Mouse (Mus musculus): ENCODE data around the gene Sdhaf1. TPM values are rescaled to one million over a fixed set of nuclear protein-coding genes. Genes with fewer than 3 reads are reported as not detected.
A peak's percentile ranks its signal among the peaks of the same experiment; 100 is the strongest.

The Sdhaf1 gene
- 6.1 and 6.5 TPM in 2 replicates for polyA plus RNA-seq (2012; rRNA removed)

GRCm38 (mm10) chr7:30323795-30324194, at the start of gene Sdhaf1:
TSS of gene Sdhaf1 (minus strand) at chr7:30323895.
- Histone ChIP-seq H3K4me1 (ENCODE audit: control insufficient read depth, insufficient read depth, low read length) (peaks cover 7% of the 10 kb centered on the region), H3K36me3 (ENCODE audit: control insufficient read depth, insufficient read depth, low read length) (no peaks in the 10 kb centered on the region), H3K27ac (ENCODE audit: control insufficient read depth, insufficient read depth, low read depth, low read length) (peak within 1 kb of the TSS; percentile 59; the same call in 1 of the 2 replicates), H3K4me3 (ENCODE audit: control insufficient read depth, low read depth, low read length) (peak within 1 kb of the TSS; percentile 80), H3K27me3 (ENCODE audit: control insufficient read depth, insufficient read depth, low read length) (no peaks in the 10 kb centered on the region)
- TF ChIP-seq CTCF (IDR thresholded peaks at IDR 0.05; ENCODE audit: control insufficient read depth, insufficient read depth, insufficient replicate concordance, low read depth, low read length) (no peak), POLR2A (IDR thresholded peaks at IDR 0.05; ENCODE audit: control insufficient read depth, low read depth, low read length) (no peak)

DNA sequence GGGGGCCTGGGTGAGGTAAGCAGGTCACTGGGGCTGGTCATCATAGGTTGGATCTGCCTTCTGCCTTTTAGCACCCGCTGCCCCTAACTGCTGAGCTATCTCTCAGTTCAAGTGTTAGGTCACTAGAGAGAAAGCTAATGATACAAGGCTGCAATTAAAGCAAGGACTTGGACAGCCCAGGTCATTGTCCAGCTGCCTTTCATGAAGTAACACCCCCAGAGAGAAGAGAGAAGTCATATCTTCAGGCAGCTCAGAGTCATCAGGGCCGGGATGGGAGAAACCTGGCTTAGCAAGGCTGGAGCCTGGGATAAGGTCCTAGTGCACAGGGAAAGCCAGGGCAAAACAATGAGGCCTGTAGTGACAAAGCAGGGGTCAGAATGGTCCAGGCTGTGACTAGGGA, 43.8 kb upstream of the Sdhaf1 start:
- TF ChIP-seq POLR2A (IDR thresholded peaks at IDR 0.05; ENCODE audit: control insufficient read depth, low read depth, low read length) (no peak), CTCF (IDR thresholded peaks at IDR 0.05; ENCODE audit: control insufficient read depth, insufficient read depth, insufficient replicate concordance, low read depth, low read length) (no peak)
- Histone ChIP-seq H3K27ac (ENCODE audit: control insufficient read depth, insufficient read depth, low read depth, low read length) (no peak overlapping the region), H3K4me1 (ENCODE audit: control insufficient read depth, insufficient read depth, low read length) (peaks cover 4% of the 10 kb centered on the region; the same call in 1 of the 2 replicates), H3K36me3 (ENCODE audit: control insufficient read depth, insufficient read depth, low read length) (no peaks in the 10 kb centered on the region), H3K4me3 (ENCODE audit: control insufficient read depth, low read depth, low read length) (no peak overlapping the region), H3K27me3 (ENCODE audit: control insufficient read depth, insufficient read depth, low read length) (no peaks in the 10 kb centered on the region; the same call in none of the 2 replicates)

DNA sequence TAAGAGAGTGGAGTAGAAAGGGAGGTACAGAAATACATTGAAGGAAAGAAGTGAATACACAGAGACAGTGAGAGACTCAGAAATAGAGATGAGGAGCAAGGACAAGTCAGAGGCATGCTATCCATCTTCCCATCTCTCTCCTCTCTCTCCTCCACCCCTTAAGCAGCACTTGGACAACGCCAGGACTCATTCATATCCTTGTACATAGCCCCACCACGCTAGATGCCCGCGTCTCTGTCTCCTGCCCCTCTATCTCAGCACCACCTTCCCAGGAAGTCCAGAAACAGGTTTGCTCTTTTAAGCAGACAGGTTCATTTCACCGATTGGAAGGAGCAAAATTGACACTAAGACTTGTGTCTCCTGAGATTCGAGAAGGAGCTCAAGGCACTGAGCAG, 39.6 kb upstream of the Sdhaf1 start:
- Histone ChIP-seq H3K4me1 (ENCODE audit: control insufficient read depth, insufficient read depth, low read length) (peaks cover 15% of the 10 kb centered on the region), H3K36me3 (ENCODE audit: control insufficient read depth, insufficient read depth, low read length) (no peaks in the 10 kb centered on the region), H3K27ac (ENCODE audit: control insufficient read depth, insufficient read depth, low read depth, low read length) (no peak overlapping the region), H3K4me3 (ENCODE audit: control insufficient read depth, low read depth, low read length) (no peak overlapping the region), H3K27me3 (ENCODE audit: control insufficient read depth, insufficient read depth, low read length) (peaks cover 2% of the 10 kb centered on the region)
- TF ChIP-seq POLR2A (IDR thresholded peaks at IDR 0.05; ENCODE audit: control insufficient read depth, low read depth, low read length) (no peak), CTCF (IDR thresholded peaks at IDR 0.05; ENCODE audit: control insufficient read depth, insufficient read depth, insufficient replicate concordance, low read depth, low read length) (no peak)

GRCm38 (mm10) chr7:30362652-30363343, 39.1 kb upstream of the Sdhaf1 start, which contains the start of gene Lrfn3:
TSS of gene Lrfn3 (minus strand) at chr7:30362772.
- peak within 1 kb of the TSS; percentile 37 for H3K4me3 ChIP-seq (ENCODE audit: control insufficient read depth, low read depth, low read length)
- peaks cover 2% of the 10 kb centered on the region for H3K27me3 ChIP-seq (ENCODE audit: control insufficient read depth, insufficient read depth, low read length)
- H3K36me3 ChIP-seq (ENCODE audit: control insufficient read depth, insufficient read depth, low read length) = no peaks in the 10 kb centered on the region
- no peak within 1 kb of the TSS for H3K27ac ChIP-seq (ENCODE audit: control insufficient read depth, insufficient read depth, low read depth, low read length)
- peaks cover 15% of the 10 kb centered on the region for H3K4me1 ChIP-seq (ENCODE audit: control insufficient read depth, insufficient read depth, low read length)
- TF ChIP-seq CTCF (IDR thresholded peaks at IDR 0.05; ENCODE audit: control insufficient read depth, insufficient read depth, insufficient replicate concordance, low read depth, low read length) = no peak
- TF ChIP-seq POLR2A (IDR thresholded peaks at IDR 0.05; ENCODE audit: control insufficient read depth, low read depth, low read length) = no peak

DNA sequence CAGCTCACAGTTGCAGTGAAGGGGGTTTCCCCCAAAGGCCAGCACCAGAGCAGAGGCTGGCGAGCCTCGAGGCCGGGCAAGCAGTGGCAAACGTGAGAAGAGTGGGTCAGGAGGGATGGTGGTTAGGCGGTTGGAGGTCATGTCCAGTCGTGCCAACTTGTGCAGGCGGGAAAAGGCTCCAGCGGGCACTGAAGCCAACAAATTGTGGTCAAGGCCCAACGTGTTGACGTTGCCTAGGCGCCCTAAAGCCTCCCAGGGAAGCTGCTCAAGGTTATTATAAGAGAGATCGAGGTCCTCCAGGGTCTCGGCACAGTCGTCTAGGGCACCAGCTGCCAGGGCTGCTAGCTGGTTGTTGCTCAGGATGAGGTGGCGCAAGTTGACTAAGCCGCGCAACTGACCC, 36.3 kb upstream of the Sdhaf1 start:
- no peak overlapping the region for H3K4me3 ChIP-seq (ENCODE audit: control insufficient read depth, low read depth, low read length)
- no peaks in the 10 kb centered on the region for H3K36me3 ChIP-seq (ENCODE audit: control insufficient read depth, insufficient read depth, low read length)
- no peak for TF ChIP-seq CTCF (IDR thresholded peaks at IDR 0.05; ENCODE audit: control insufficient read depth, insufficient read depth, insufficient replicate concordance, low read depth, low read length)
- no peak for TF ChIP-seq POLR2A (IDR thresholded peaks at IDR 0.05; ENCODE audit: control insufficient read depth, low read depth, low read length)

GRCm38 (mm10) chr7:30359276-30359865, 35.7 kb upstream of the Sdhaf1 start:
- no peaks in the 10 kb centered on the region for H3K36me3 ChIP-seq (ENCODE audit: control insufficient read depth, insufficient read depth, low read length)
- H3K27ac ChIP-seq (ENCODE audit: control insufficient read depth, insufficient read depth, low read depth, low read length) = no peak overlapping the region
- H3K27me3 ChIP-seq (ENCODE audit: control insufficient read depth, insufficient read depth, low read length) = peaks cover 2% of the 10 kb centered on the region
- H3K4me3 ChIP-seq (ENCODE audit: control insufficient read depth, low read depth, low read length) = no peak overlapping the region
- peaks cover 18% of the 10 kb centered on the region for H3K4me1 ChIP-seq (ENCODE audit: control insufficient read depth, insufficient read depth, low read length)
- TF ChIP-seq CTCF (IDR thresholded peaks at IDR 0.05; ENCODE audit: control insufficient read depth, insufficient read depth, insufficient replicate concordance, low read depth, low read length) (no peak), POLR2A (IDR thresholded peaks at IDR 0.05; ENCODE audit: control insufficient read depth, low read depth, low read length) (no peak)

More for the DNA sequence above, 36.3 kb upstream of the Sdhaf1 start:
- peaks cover 2% of the 10 kb centered on the region for H3K27me3 ChIP-seq (ENCODE audit: control insufficient read depth, insufficient read depth, low read length)
- no peak overlapping the region for H3K27ac ChIP-seq (ENCODE audit: control insufficient read depth, insufficient read depth, low read depth, low read length)
- H3K4me1 ChIP-seq (ENCODE audit: control insufficient read depth, insufficient read depth, low read length) = peaks cover 18% of the 10 kb centered on the region

DNA sequence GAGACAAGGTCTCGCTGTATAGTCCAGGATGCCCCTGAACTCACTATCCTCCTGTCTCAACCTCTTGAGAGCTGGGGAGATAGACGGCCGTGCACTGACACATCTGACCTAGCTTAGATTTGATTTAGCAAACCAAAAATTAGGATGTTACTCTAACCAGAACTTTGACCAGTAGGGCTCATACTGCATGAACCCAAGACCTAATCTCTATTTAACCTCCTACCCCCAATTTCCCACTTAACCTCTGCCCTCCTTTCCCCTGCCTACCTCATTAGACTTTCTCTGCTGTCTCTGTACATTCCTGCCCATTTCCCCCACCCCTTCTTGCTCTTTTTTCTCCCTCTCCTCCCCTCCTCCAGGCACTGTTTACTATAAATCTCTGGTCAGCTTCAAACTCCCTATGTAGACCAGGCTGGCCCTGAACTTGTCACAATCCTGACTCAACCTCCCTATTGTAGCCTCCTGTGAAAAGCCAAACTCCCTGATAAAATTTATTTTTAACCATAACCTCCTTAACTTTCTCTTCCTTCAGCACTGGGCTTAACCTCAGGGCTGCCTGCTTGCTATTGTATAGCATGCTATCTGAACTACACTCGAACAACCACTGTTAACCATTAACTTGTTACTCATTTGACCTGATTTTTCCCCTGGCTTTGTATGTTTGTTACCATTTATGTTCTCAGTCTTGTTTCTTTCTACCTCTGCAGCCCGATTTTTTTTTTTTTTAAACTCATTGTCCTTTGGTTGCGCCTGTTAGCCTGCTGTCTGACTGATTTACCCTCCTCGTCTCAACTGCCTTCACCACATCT, 34.9 kb upstream of the Sdhaf1 start:
- Histone ChIP-seq H3K36me3 (ENCODE audit: control insufficient read depth, insufficient read depth, low read length) (no peaks in the 10 kb centered on the region), H3K27ac (ENCODE audit: control insufficient read depth, insufficient read depth, low read depth, low read length) (no peak overlapping the region)
- no peak for TF ChIP-seq CTCF (IDR thresholded peaks at IDR 0.05; ENCODE audit: control insufficient read depth, insufficient read depth, insufficient replicate concordance, low read depth, low read length)
- no peak for TF ChIP-seq POLR2A (IDR thresholded peaks at IDR 0.05; ENCODE audit: control insufficient read depth, low read depth, low read length)

More for the DNA sequence above, 34.9 kb upstream of the Sdhaf1 start:
- H3K27me3 ChIP-seq (ENCODE audit: control insufficient read depth, insufficient read depth, low read length) = peaks cover 2% of the 10 kb centered on the region
- H3K4me1 ChIP-seq (ENCODE audit: control insufficient read depth, insufficient read depth, low read length) = peaks cover 18% of the 10 kb centered on the region
- no peak overlapping the region for H3K4me3 ChIP-seq (ENCODE audit: control insufficient read depth, low read depth, low read length)
